Mouse (Mus musculus) ovary, postnatal 36 days (tissue): ENCODE data around the gene Pls1.

Source experiments
- DNase-seq: peaks from one replicate; pipeline ENCODE4 v3.0.0; 2022; ENCODE audit warnings: low spot score, mixed read lengths

The Pls1 gene

DNA sequence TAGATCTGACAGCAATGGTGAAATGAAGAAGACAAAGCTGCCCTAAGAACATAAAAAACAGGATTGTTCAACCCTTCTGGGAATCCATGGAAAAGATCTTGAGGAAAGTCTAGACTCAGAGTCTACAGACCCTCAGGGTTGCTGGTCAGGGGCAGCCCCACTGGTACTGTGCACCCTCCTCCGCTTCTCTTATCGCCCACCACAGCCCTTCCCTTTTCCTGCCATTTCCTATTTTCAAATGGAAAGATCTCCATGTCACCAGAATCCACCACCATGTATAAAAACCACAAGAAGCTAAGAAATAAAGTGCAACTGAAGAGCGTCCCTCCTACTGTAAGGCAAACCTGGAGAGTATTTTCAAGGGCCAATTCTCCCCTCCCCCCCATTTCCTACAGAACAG is 41.3 kb downstream of the Pls1 start:
- DNase-seq, result no peak

- no peak for DNase-seq
Measured at GRCm38 (mm10) chr9:95801610-95802451, 43.3 kb downstream of the Pls1 start.

DNA sequence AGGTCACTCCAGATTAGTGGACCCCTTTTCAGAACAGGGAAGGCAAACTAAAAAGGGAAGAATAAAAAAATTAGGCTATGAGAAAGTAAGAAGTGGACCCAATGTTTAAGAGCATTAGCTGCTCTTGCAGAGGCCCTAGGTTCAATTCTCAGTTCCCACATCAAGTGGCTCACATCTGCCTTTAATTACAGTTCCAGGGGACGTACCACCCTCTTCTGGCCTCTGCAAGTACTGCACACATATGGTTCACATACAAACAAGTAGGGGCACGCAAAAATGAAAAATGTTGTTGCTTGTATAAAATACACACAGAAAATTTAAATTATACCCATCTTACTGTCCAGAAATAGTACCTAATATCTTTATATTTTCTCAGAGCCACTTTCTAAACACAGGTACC is 48.8 kb downstream of the Pls1 start:
- no peak for DNase-seq

DNA sequence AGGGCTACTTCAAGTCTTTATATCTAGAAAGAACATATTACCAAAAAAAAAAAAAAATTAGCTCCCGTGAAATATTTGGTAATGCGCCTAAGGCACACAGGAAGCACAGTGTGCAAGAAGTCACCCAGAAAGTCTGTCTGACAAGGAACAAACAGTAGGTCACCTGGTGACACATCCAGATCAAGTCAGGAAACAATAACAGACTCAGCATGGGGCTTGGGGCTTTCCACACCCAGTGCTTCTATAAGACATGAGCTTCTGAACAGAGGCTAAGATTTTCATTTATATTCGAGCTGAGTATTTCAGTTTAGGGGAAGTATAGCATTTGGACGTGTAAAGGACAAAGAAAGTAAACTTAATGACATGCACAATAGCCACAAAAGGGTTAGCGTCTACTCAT is 49.3 kb downstream of the Pls1 start:
- DNase-seq, result no peak

- no peak for DNase-seq
Measured at GRCm38 (mm10) chr9:95795077-95795784, 49.9 kb downstream of the Pls1 start.

DNA sequence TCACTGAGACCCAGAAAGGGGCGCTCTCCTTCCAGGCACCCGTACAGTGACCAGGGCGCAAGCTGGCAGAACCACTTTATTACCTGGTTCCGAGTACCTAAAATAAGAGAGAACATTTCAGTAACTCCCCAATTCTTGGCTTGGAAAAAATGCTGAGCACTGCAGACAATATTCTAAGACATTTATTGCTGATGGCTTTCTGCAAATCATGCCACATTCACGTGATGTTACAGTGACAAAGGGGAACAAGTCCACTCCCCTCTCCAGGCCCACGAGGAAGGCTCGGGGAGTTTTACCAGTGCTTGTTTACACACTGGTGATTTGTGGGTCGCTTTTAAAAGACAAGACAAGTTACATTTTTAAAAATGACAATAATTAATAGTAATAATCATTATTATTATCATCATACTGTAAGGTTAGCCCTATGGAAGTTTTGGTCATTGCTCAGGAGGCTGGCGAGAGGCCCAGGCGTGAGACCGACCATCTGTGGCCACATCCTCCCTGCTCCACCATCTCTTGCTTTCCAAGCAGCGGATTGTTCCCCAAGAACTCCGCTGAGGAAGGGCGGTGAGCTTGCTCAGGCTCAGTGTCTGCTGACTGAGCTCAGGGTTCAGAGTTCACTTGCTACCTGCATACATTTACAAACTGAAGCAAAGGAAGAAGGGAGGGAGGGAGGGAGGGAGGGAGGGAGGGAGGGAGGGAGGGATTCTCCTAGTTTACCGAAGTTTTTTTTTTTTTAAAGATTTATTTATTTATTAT is 50.9 kb downstream of the Pls1 start:
- DNase-seq, result no peak

DNA sequence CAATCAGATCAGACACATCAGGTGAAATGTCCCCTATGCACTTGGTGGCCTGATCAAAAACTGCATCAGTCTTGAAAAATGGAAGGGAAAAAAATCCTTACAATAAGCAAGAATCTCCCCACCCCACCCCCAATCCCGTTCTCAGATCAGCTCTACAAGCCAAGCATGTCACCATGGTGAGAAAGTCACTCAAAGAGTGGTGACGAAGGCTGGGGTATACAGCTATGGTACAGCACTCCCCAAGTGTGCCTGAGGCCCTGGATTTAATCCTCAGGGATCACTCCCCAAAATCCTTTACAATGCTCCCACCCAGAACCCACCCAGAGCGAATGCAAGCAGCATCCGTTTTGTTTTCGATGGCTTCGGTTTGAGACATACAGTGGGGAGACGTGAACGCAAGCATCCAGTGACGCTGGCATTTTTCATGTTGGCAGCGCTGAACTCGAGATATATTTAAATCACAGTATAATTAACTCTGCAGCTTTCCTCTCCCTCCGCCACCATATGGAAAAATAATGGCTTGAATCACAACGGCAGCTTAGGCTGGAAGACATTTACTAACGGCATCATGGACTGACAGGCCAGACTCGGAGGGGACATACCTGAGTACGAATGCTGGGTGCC is 60.1 kb downstream of the Pls1 start:
- no peak for DNase-seq

DNA sequence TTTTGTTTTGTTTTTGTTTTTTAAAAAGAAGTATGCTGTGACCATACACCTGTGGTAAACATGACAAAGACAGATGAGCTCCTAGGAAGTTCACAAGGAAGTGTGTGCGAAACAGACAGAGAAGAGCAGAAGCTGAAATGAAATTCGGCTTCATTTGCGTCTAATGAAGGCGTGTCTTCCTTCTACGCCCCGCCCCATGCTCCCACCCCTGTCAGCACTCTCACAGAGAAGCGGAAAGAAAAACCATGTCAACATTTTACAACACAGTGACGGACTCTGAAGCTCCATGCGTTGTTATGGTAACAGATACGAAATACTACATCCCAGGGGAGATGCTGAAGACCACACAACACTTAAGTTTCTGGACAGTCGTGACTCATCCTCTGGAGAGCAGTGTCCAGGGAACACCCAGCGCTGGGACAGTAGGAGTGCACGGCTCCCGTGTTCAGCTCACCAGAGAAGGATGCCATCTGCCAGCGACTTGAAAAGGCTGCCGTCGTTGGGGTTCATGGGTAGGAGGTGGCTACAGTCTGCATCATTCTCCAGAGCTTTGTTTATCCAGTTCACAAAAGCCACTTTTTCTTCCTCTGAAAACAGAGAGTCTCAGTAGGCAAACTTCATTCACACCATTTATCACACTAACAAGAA is 61.3 kb downstream of the Pls1 start:
- DNase-seq, result no peak

DNA sequence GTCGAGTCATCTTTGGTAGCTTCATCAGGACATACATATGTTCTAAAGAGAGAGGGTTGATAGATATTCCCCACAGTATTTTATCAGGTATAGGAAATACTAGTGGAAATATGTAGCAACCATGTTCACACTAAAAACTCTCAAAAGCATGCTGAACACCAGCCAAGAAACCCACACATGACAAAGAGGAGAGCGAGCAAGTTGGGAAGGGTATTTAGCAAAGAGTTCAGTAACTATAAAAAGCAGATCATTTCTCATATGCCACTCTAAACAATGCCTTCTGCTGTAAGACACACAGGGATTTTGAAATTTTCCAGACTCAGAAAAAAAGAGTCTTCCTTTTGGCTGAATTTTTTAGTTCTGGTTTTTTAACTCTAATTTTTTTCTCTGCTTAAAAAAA is 73.4 kb downstream of the Pls1 start:
- no peak for DNase-seq

DNA sequence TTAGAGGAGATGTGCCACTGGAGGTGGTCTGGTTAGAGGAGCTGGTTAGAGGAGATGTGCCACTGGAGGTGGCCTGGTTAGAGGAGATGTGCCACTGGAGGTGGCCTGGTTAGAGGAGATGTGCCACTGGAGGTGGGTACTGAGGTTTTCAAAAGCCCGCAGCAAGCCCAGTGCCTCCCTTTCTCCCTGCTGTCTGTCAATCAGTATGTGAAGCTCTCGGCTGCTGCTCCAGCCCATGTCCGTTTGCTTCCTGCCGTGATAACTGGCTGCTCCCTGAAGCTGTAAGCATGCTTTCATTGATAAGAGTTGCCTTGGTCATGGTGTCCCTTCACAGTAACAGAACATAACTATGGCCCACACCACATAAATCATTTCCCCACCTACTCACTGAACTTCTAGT is 81.9 kb downstream of the Pls1 start:
- no peak for DNase-seq

GRCm38 (mm10) chr9:95762228-95762627 is 82.9 kb downstream of the Pls1 start:
- no peak for DNase-seq

DNA sequence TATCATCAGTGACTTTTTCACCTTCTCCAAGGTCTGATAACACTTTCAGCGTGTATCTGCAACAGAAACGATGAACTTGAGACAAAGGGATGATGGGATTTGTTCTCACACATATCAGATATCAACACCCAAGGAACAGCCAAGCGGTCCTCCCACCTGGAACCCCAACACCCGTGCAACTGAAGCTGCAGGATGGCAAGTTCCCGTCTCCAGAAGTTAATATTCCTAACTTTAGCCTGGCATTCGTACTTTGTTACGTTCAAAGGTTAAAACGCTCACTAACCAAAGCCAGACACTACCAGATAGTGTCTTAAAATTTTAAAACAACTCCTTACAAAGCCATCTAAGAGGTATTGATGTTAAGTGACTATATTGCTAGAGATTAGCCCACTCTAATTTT is 83.7 kb downstream of the Pls1 start:
- no peak for DNase-seq

DNA sequence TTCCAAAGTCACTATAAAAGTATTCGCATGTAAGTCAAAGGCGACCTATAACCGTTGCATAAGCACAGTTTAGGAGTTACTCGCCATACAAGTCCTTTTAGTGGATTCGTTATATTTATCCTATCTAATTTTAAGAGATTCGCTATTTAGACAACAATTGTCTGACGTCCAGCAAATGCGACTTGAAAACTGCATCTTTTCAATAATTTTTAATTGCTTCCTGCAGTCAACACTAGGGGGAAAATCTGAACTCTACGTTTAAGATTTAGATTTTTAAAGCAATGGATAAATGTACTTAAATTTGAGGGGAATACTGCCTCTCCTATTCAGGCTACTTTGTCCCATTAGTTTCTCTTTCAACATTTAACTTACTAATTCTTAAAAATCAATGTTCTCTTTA is 94.4 kb downstream of the Pls1 start:
- DNase-seq, result no peak

DNA sequence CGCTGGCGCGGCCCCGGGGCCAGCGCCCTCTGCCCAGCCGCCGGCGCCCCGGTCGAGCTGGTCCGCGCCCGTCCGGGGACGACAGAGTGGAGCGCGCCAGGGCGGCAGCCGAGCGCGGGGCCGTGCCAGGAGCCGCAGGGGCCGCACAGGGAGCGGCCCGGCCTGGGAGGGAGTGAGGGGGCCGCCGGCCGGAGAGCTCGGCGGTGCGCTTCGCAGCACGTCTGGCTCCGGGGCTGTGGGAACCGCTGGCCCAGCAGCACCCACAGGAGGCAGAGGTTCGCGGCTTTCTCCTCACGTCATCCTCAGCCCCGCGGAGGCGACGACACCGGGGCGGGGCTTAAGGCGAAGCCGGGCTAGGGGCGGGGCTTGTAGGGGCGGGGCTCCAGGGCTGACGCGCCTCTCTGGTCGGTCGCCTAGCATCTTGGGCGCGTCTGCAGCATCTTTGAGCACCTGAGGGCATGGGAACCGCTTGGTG is 95.0 kb downstream of the Pls1 start, which contains the start of gene Trpc1:
Gene Trpc1 (minus strand): TSS at position 339 of the 475 bp plus-strand sequence.
- peak; percentile 75 for DNase-seq

- DNase-seq, result peak; percentile 6
Measured at GRCm38 (mm10) chr9:95749461-95749928, 95.6 kb downstream of the Pls1 start.

DNA sequence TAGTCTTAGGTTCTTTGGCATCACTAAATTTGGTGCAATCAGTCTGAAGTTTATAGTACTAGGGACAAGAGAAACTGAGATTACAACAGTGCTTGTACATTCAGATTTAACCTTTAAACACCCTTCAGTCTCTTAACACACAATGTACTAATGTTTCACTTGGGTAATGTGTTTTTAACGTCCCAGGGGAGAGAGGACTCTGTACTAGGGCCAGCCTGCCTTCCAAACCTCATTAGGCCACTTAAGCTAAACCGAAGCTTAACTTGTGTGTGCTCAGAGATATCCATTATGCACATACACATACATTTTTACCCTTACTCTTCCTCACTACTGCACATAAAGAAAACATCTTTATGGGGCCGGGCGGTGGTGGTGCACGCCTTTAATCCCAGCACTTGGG is 97.8 kb downstream of the Pls1 start:
- DNase-seq, result no peak

GRCm38 (mm10) chr9:95744845-95745613 is 100.1 kb downstream of the Pls1 start:
- no peak for DNase-seq

- DNase-seq, result no peak
Measured at GRCm38 (mm10) chr9:95736238-95736637, 108.9 kb downstream of the Pls1 start.

GRCm38 (mm10) chr9:95712574-95712973 is 132.5 kb downstream of the Pls1 start:
- no peak for DNase-seq

DNA sequence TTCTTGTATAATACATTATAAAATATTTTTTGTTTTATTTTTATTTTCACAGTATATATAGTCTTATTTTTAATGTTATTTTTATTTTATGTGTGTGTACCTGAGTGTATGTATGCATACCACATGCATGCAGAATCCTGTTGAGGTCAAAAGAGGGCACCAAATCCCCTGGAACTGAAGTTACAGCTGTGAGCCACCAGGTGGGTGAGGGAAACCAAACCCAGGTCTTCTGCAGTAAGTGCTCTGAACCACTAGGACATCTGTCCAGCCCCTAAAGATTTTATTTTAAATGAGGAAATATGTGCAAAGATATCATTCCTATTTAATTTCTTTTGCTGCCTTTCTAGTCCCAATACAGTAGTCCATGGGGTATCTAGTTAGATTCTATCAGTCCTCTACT is 136.2 kb downstream of the Pls1 start:
- DNase-seq, result no peak

GRCm38 (mm10) chr9:95705371-95705770 is 139.7 kb downstream of the Pls1 start:
- no peak for DNase-seq
